Mouse (Mus musculus) spleen, postnatal 10 days (tissue): ENCODE results near the gene Pcdh10.

Experiments used
- DNase-seq, 2 experiments: peaks; one replicate each; pipeline ENCODE4 v3.0.0; 2021 to 2022; ENCODE audit warnings: low spot score in 2 of 2

Gene Pcdh10

GRCm38 (mm10) chr3:45378145-45378544, at the start of gene Pcdh10:
Pcdh10 (plus strand) TSS chr3:45378398.
- peak in 1 of 2 experiments; percentile 36 for DNase-seq

GRCm38 (mm10) chr3:45355919-45356318, 22.3 kb upstream of the Pcdh10 start:
- DNase-seq: no peak

- DNase-seq: no peak
Measured at GRCm38 (mm10) chr3:45368952-45369351, 9.2 kb upstream of the Pcdh10 start.

- peak in 1 of 2 experiments; percentile 19 for DNase-seq
Measured at GRCm38 (mm10) chr3:45375761-45376500, 2.3 kb upstream of the Pcdh10 start.

- no peak for DNase-seq
Measured at GRCm38 (mm10) chr3:45376501-45377390, 1.5 kb upstream of the Pcdh10 start.

GRCm38 (mm10) chr3:45377391-45377998, 703 bp upstream of the Pcdh10 start:
- no peak for DNase-seq

GRCm38 (mm10) chr3:45379541-45379971, 1.4 kb downstream of the Pcdh10 start:
- DNase-seq: no peak

- no peak for DNase-seq
Measured at GRCm38 (mm10) chr3:45379972-45380761, 2.0 kb downstream of the Pcdh10 start.

- peak in 1 of 2 experiments; percentile 10 for DNase-seq
Measured at GRCm38 (mm10) chr3:45380811-45381761, 2.9 kb downstream of the Pcdh10 start.

- DNase-seq: no peak
Measured at GRCm38 (mm10) chr3:45382032-45382755, 4.0 kb downstream of the Pcdh10 start.

- DNase-seq: no peak
Measured at GRCm38 (mm10) chr3:45383831-45384230, 5.6 kb downstream of the Pcdh10 start.

- DNase-seq: no peak
Measured at GRCm38 (mm10) chr3:45385028-45385427, 6.8 kb downstream of the Pcdh10 start.

- no peak for DNase-seq
Measured at GRCm38 (mm10) chr3:45385451-45385850, 7.3 kb downstream of the Pcdh10 start.

GRCm38 (mm10) chr3:45386512-45386911, 8.3 kb downstream of the Pcdh10 start:
- DNase-seq: no peak

- no peak for DNase-seq
Measured at GRCm38 (mm10) chr3:45397101-45397500, 18.9 kb downstream of the Pcdh10 start.

GRCm38 (mm10) chr3:45403239-45403638, 25.0 kb downstream of the Pcdh10 start:
- DNase-seq: no peak

- DNase-seq: no peak
Measured at GRCm38 (mm10) chr3:45431691-45432090, 53.5 kb downstream of the Pcdh10 start.

GRCm38 (mm10) chr3:45432172-45432765, 54.1 kb downstream of the Pcdh10 start:
- DNase-seq: no peak
